Mouse (Mus musculus) lung, postnatal 10 days (tissue): Measurements from ENCODE around the gene Atg16l2.

Experiments
- DNase-seq: peaks from one replicate; pipeline ENCODE4 v3.0.0; 2021

The Atg16l2 gene

GRCm38 (mm10) chr7:101290401-101290800, 11.7 kb downstream of the Atg16l2 start:
- no peak for DNase-seq

GRCm38 (mm10) chr7:101288436-101288835, 13.6 kb downstream of the Atg16l2 start:
- peak; percentile 82 for DNase-seq

- no peak for DNase-seq
Observed at GRCm38 (mm10) chr7:101287820-101288219, 14.2 kb downstream of the Atg16l2 start.

GRCm38 (mm10) chr7:101286891-101287290, 15.2 kb downstream of the Atg16l2 start:
- DNase-seq, result no peak

- DNase-seq, result no peak
Observed at GRCm38 (mm10) chr7:101284504-101284903, 17.5 kb downstream of the Atg16l2 start.

GRCm38 (mm10) chr7:101282721-101283120, 19.3 kb downstream of the Atg16l2 start:
- no peak for DNase-seq

- DNase-seq, result no peak
Observed at GRCm38 (mm10) chr7:101272466-101273160, 29.4 kb downstream of the Atg16l2 start.

- peak; percentile 20 for DNase-seq
Observed at GRCm38 (mm10) chr7:101271602-101272001, 30.4 kb downstream of the Atg16l2 start.

GRCm38 (mm10) chr7:101267457-101268259, 34.4 kb downstream of the Atg16l2 start:
- no peak for DNase-seq

GRCm38 (mm10) chr7:101263511-101263910, 38.5 kb downstream of the Atg16l2 start:
- no peak for DNase-seq

- no peak for DNase-seq
Observed at GRCm38 (mm10) chr7:101261941-101262546, 40.0 kb downstream of the Atg16l2 start.

GRCm38 (mm10) chr7:101258482-101258881, 43.6 kb downstream of the Atg16l2 start:
- DNase-seq, result no peak

GRCm38 (mm10) chr7:101253071-101253470, 49.0 kb downstream of the Atg16l2 start:
- DNase-seq, result no peak

- DNase-seq, result no peak
Observed at GRCm38 (mm10) chr7:101249173-101249572, 52.9 kb downstream of the Atg16l2 start.

- DNase-seq, result no peak
Observed at GRCm38 (mm10) chr7:101248760-101249159, 53.3 kb downstream of the Atg16l2 start.

GRCm38 (mm10) chr7:101236712-101237473, 65.2 kb downstream of the Atg16l2 start:
- DNase-seq, result peak; percentile 18

GRCm38 (mm10) chr7:101232716-101233115, 69.3 kb downstream of the Atg16l2 start:
- no peak for DNase-seq

- DNase-seq, result peak; percentile 34
Observed at GRCm38 (mm10) chr7:101231458-101231857, 70.6 kb downstream of the Atg16l2 start.

GRCm38 (mm10) chr7:101229336-101229735, 72.7 kb downstream of the Atg16l2 start:
- no peak for DNase-seq

- DNase-seq, result no peak
Observed at GRCm38 (mm10) chr7:101223501-101223900, 78.5 kb downstream of the Atg16l2 start.

GRCm38 (mm10) chr7:101216724-101217123, 85.3 kb downstream of the Atg16l2 start:
- no peak for DNase-seq

GRCm38 (mm10) chr7:101213515-101214263, 88.4 kb downstream of the Atg16l2 start:
- DNase-seq, result no peak
